Mouse (Mus musculus) telencephalon, adult 2 months (tissue): ENCODE data around the gene Zfp646.
"Not testable (repeated sequence)": the region's sequence is repeated elsewhere in the genome, so short reads cannot be mapped to it uniquely, and the experiment has no call there.

ENCODE experiments used
- DNase-seq: peaks from one replicate; pipeline ENCODE4 v3.0.0-alpha.2; 2011; ENCODE audit warnings: low read depth, low spot score

The Zfp646 gene

DNA sequence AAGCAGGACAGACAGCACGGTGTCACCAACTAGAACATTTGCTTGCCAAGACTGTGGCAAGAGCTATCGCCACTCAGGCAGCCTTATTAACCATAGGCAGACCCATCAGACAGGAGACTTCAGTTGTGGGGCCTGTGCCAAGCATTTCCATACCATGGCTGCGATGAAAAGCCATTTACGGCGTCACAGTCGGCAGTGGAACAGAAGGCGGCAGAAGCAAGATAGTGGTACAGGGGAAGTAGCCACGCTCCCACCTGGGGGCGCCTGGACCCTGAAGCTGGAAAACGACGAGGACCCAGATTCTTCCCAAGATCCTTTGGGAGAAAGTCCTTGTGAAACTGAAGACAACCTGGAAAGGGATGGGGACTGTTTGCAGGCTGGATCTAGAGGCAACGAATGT lies 4.4 kb downstream of the Zfp646 start:
- DNase-seq: no peak

DNA sequence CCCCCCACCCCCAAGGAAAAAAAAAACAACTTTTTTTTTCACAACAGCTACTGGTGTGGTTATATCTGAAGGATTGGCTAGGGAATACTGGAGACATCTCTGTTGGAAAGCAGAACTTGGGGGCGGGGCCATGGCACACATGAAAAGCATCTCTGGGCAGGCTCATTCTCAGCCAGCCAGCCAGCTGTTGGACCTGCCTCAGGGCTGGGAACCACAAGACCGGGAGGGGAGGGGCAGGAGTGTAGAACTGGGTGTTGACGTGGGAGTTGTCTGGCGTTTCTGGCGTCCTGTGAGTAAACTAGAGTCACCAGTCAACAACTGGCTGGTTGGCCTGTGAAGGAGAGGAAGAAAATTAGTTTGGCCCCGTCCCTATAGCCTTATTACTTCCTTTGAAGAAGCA lies 9.9 kb downstream of the Zfp646 start:
- DNase-seq: no peak

DNA sequence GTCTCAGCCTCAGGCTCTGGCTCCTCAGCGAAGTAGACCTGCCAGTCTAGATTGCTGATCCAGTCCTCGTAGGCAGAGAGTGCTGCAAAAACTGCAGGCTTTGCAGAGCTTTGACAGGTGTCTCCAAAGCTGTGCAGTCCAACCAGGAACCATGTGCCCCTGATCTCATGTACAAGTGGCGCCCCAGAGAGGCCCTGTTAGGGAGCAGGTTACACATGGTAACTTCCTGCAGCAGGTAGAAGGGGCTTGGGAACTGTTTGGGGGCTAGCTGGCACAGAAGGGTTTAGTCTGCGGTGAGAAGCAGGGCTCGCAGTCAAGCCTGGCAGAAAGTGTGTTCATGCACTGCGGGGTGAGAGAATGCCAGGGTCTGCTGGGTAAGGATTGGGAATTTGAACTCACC lies 10.5 kb downstream of the Zfp646 start:
- no peak for DNase-seq

DNA sequence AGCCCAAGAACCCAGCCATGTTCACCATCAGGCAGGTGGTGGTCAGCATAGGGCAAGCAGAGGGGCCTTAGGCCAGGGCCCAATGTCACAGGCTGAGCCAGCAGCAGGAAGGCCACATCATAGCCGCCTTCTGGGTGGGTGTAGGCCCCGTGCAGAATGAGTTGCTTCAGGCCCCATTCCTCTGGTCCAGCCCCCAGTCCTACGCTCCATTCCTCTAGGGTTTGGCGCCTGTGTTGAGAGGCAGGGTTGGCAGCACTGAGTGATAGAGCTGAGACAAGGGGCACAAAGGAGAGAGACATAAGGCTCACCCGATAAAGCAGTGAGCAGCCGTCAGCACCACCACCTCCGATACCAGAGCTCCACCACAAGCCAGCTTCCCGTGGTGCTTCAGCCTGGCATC lies 11.2 kb downstream of the Zfp646 start:
- DNase-seq: no peak

DNA sequence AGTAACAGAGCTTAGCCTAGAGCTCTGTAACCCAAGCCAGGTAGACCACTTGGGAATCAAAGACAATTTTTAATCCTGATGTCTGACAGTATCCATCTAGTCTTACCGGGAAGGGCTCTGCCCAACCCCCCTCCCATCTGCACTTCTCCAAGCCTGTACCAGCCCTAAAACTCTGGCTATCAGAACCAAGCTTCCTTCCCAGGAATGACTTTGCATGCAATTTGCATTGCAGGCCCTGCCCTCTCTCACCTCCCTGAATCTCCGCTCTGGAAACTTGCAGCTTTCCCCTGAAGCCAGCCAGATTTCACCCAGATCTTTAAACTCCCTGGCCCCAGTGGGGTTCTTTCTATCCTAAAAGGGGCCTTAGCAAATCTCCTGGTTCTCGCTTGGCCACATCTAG lies 11.8 kb downstream of the Zfp646 start:
- DNase-seq: no peak

DNA sequence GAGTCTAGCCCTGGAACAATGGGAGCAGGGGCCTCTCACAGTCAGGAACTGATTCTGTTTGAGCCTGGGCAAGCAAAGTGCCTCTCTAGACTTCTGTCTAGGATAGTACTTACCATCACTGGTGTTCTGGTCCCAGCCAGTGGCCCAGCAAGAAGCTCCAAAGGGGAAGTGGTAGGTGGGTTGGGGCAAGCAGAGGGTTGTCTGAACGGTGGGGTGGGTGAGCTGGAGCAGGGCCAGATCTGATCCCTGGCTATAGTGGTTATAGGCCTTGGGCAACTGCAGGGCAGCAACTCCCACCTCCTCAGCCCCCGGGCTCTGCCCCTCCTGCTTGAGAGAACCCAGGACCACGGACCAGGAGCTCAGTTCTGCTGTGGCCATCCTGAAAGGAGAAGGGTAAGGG lies 12.8 kb downstream of the Zfp646 start:
- DNase-seq: no peak

DNA sequence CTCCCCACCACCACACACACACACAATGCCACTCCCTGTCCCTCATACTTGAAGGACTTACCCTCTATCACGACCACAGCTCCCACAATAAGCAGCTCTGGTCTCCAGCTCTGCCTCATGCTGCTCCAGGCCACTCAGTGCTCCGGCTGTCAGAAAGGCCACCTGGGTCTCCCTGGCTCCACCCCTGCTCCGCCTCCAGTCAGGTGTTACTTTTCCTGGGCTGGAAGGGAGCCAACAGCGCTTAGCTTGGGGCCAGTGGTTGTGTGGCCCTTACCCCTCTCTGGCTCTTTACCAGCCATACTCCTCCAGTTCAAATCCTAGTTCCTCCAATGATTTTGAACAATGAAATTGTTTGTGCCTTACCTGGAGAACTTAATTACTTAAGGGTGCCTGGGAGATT lies 14.8 kb downstream of the Zfp646 start, which contains the start of gene Prss53:
Gene Prss53 (minus strand): TSS at position 173 of the 400 bp plus-strand sequence.
- no peak for DNase-seq

- DNase-seq: no peak
These were observed 18.5 kb downstream of the Zfp646 start for GRCm38 (mm10) chr7:127894480-127894879.

DNA sequence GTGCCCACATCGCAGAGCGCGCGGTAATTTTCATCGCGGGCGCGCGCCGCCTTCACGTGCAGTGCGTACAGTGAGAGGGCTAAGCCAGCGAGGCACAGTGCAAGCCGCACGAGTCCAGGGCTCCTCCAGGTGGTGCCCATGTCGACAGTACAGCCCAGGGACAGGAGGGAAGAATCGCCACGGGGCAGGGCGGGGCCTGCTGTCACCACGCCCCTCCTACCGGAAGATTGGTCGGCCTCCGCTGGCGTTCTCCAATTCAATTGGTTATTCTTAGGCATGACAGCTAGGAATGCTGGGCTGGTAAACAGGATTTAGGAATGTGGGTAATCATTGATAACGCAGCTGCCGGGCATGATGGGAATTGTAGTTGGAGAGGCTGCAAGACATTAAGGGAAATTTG lies 19.4 kb downstream of the Zfp646 start, which contains the start of the genes Gm21974 and Vkorc1:
Gene Gm21974 (minus strand): TSS at position 13 of the 400 bp plus-strand sequence.
Gene Vkorc1 (minus strand): TSS at position 176 of the 400 bp plus-strand sequence.
- peak; percentile 97 for DNase-seq

DNA sequence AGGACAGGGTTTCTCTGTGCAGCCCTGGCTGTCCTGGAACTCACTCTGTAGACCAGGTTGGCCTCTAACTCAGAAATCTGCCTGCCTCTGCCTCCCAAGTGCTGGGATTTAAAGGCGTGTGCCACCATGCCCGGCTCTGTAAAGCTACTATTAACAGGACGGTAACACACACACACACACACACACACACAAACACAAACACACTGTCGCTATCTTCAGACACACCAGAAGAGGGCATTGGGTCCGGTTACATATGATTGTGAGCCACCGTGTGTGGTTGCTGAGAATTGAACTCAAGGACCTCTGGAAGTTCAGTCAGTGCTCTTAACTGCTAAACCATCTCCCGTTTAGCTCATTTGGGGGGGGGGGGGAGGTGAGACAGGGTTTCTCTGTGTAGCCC lies 19.9 kb downstream of the Zfp646 start:
- not testable (repeated sequence) for DNase-seq

GRCm38 (mm10) chr7:127896384-127896783 lies 20.4 kb downstream of the Zfp646 start:
- DNase-seq: no peak

GRCm38 (mm10) chr7:127897542-127897941 lies 21.5 kb downstream of the Zfp646 start:
- DNase-seq: no peak

DNA sequence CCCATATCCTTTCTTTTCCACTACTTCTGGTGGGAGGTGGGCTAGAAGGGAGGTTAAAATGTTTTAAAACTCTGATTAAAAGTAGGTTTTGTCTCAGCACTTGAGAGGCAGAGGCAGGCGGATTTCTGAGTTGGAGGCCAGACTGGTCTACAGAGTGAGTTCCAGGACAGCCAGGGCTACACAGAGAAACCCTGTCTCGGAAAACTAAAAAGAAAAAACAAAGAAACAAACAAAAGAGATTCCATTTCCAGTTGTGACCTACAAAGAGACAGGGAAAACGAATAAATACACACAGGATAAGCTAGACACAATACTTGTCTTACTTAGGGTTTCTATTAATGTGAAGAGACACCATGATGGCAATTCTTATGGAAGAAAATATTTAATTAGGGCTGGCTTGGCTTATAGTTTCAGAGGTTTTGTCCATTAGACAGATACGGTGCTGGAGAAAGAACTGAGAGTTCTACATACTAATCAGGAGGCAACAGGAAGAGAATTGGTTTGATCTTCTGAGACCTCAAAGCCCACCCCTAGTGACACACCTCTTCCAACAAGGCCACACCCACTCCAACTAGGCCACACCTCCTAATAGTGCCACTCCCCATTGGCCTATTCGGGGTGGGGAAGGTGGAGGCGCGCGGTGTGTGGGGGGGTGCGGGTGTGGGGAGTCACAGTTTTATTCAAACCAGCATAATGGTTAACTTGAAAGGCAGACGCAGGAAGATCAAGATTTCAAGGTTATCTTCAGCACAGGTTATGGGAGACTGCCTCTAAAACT lies 22.3 kb downstream of the Zfp646 start:
- DNase-seq: no peak

- DNase-seq: no peak
These were observed 24.0 kb downstream of the Zfp646 start for GRCm38 (mm10) chr7:127899997-127900396.

GRCm38 (mm10) chr7:127901772-127902171 lies 25.8 kb downstream of the Zfp646 start:
- no peak for DNase-seq

DNA sequence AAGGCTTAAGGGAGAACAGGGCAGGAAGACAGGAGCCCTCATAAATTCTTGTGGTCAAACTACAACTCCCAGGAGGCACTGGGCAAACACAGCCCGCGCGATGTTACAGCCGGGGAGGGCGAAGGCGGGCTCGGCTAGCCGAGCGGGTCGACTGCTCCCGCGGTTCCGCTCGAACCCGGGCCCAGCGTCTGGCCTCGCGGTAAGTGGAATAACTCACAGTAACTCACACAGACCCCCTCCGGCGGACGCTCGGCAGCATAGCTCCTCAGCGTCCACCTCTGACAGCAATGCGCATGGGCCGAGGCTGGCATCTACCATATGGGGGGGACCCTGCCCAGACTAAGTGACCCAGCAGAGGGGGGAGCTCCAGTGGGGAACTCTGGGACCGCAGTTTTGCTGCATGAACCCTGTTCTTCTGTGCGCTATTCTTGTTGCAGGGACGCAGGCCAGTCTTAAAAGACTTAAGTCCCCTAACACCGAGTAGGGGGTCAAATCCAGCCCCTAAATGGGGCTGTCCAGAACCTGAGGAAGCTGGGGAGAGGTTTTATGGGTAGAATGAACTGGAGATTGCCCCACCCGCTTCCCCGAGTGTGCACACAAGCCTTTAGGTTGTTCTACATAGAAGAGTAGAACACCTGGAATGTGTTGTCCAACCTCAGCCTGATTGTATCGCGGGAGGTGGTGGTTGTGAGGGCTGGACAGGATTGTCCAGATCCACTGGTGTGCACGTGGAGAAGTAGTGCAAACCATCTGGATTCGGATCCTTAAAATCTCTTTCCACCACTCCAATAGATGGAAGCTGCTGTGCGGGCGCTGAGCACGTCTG lies 28.2 kb downstream of the Zfp646 start, which contains the start of gene Bckdk:
Gene Bckdk (plus strand): TSS at position 112 of the 826 bp plus-strand sequence.
- peak; percentile 76 for DNase-seq

DNA sequence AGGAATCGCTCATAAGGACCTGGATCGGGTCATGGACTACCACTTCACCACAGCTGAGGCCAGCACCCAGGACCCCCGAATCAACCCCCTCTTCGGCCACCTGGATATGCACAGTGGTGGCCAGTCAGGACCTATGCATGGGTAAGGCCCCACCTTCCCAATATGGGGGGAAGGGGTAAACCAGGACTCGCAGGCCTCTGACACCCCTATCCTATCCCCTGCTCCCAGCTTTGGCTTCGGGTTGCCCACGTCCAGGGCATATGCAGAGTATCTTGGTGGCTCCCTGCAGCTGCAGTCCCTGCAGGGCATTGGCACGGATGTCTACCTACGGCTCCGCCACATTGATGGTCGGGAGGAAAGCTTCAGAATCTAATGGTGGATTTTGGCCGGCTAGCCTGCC lies 31.9 kb downstream of the Zfp646 start:
- DNase-seq: no peak

- DNase-seq: no peak
These were observed 32.6 kb downstream of the Zfp646 start for GRCm38 (mm10) chr7:127908656-127909055.

DNA sequence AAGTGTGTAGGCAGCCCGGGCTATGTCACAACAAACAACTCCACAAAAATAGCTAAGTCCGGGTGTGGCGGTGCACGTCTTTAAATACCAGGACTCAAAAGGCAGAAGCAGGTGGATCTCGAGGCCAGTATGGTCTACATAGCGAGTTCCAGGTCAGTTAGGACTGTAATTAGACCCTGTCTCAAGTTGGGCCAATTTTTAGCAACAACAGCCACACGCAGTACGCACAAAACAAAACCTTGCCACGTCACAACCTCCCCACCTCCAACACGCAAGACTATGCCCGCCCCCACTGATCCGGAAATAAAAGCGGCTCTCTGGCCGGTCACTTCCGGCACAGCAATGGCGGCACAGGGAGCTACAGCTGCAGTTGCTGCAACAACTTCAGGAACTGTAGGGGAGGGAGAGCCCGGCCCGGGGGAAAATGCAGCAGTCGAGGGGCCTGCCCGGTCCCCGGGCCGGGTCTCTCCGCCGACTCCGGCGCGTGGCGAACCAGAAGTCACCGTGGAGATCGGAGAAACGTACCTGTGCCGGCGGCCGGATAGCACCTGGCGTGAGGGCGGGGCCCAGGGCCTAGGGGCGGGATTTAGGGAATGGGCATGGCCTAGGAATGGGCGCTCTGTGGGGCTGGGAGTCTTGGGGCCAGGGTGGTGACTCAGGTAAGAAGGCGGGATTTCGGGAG lies 36.3 kb downstream of the Zfp646 start, which contains the start of gene Kat8:
Gene Kat8 (plus strand): TSS at position 327 of the 682 bp plus-strand sequence.
- DNase-seq: peak; percentile 93

DNA sequence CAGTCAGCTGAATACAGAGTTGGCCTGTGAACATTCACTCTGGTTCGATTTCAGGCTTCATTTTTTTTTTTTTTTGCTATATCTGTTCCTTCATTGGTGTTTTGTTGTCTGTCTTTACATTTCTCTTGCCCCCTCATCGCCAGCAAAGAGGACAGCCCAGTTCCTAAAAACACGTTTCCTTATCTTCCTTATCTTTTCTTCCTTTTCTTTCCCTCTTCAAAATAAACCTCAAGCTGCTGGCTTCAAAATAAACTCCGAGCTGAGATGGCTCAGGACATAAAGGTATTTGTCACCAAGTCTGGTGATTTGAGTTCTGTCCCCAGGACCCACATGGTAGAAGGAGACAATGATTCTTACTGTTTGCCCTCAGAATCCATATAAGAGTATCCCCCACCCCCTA lies 36.9 kb downstream of the Zfp646 start:
- no peak for DNase-seq

- no peak for DNase-seq
These were observed 39.3 kb downstream of the Zfp646 start for GRCm38 (mm10) chr7:127915293-127915692.

DNA sequence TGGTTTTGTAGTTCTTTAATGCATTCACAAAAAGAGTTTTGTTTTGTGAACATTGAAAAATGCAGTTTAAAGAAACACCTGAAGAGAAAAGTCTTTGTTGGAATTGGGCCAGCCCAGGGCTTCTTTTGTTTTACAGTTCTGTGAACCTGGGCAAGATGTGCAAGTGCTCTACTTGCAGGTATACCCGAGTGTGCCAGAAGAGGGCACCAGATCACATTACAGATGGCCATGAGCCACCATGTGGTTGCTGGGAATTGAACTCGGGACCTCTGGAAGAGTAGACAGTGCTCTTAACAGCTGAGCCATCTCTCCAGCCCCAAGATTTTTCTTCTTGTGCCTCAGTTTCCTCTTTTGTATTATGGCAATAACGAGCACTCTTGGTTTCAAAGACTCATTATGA lies 42.2 kb downstream of the Zfp646 start:
- no peak for DNase-seq
